Mouse (Mus musculus) MEL (cell line): Measurements from ENCODE around the gene Rapgef2. TPM values are rescaled to one million over a fixed set of nuclear protein-coding genes. Genes with fewer than 3 reads are reported as not detected.

Experiments used
- DNase-seq: peaks from one replicate; pipeline ENCODE4 v3.0.0; 2011; ENCODE audit warnings: low read depth, low spot score
- H3K27ac ChIP-seq: 2 replicates; pipeline ENCODE4 v1.5.1; 2012; ENCODE audit warnings: low read depth, mild to moderate bottlenecking, control low read depth, low read length, moderate library complexity; ENCODE audit not compliant: control insufficient read depth
- H3K27me3 ChIP-seq, 2 experiments: fragments of 150-350 bp in 1 of 2; sonication (generic) in 1 of 2; 2 replicates each; pipeline ENCODE4 v1.6.1; 2012; ENCODE audit warnings: low read length in 2 of 2, mild to moderate bottlenecking in 2 of 2, improper control_type of control experiment in 1 of 2, moderate library complexity in 1 of 2; ENCODE audit not compliant: insufficient read depth in 2 of 2, control insufficient read depth in 1 of 2
- H3K36me3 ChIP-seq, 2 experiments: 2 replicates each; pipeline ENCODE4 v1.6.1; 2012 to 2014; ENCODE audit warnings: low read length in 2 of 2, improper control_type of control experiment in 1 of 2, inconsistent platforms in 1 of 2, mild to moderate bottlenecking in 1 of 2; ENCODE audit not compliant: insufficient read depth in 2 of 2, control insufficient read depth in 1 of 2
- H3K4me1 ChIP-seq, 2 experiments: fragments of 150-350 bp in 1 of 2; sonication (generic) in 1 of 2; 2 replicates each; pipeline ENCODE4 v1.6.1; 2012; ENCODE audit warnings: low read length in 2 of 2, improper control_type of control experiment in 1 of 2, mild to moderate bottlenecking in 1 of 2; ENCODE audit not compliant: insufficient read depth in 2 of 2, control insufficient read depth in 1 of 2
- H3K4me3 ChIP-seq, 2 experiments: fragments of 150-350 bp in 1 of 2; sonication (generic) in 1 of 2; 2 replicates each; pipeline ENCODE4 v1.5.1; 2012; ENCODE audit warnings: low read depth in 2 of 2, low read length in 2 of 2, mild to moderate bottlenecking in 2 of 2, moderate library complexity in 2 of 2, control low read depth in 1 of 2, improper control_type of control experiment in 1 of 2; ENCODE audit not compliant: control insufficient read depth in 1 of 2, insufficient read depth in 1 of 2
- H3K79me2 ChIP-seq: 2 replicates; pipeline ENCODE4 v1.6.1; 2012; ENCODE audit warnings: mild to moderate bottlenecking, low read length, moderate library complexity; ENCODE audit not compliant: control insufficient read depth, poor library complexity, insufficient read depth
- H3K9ac ChIP-seq: 2 replicates; pipeline ENCODE4 v1.6.1; 2012; ENCODE audit warnings: low read depth, mild to moderate bottlenecking, control low read depth, low read length, moderate library complexity; ENCODE audit not compliant: control insufficient read depth, poor library complexity, severe bottlenecking
- H3K9me3 ChIP-seq: fragments of 150-350 bp; sonication (generic); replicated peaks from 2 replicates; pipeline ENCODE4 v1.6.1; 2012; ENCODE audit warnings: mild to moderate bottlenecking, low read length, improper control_type of control experiment, moderate library complexity; ENCODE audit not compliant: insufficient read depth
- CHD1 ChIP-seq: IDR thresholded peaks from 2 replicates; pipeline ENCODE4 v1.6.1; 2012; ENCODE audit warnings: low read depth, mild to moderate bottlenecking, inconsistent platforms, low read length, improper control_type of control experiment
- E2F4 ChIP-seq: IDR thresholded peaks from 2 replicates; pipeline ENCODE4 v1.6.1; 2011; ENCODE audit warnings: low read depth, low read length, improper control_type of control experiment, borderline replicate concordance
- ELF1 ChIP-seq: IDR thresholded peaks from 2 replicates; pipeline ENCODE4 v1.6.1; 2014; ENCODE audit warnings: low read depth, mild to moderate bottlenecking, inconsistent platforms, low read length, improper control_type of control experiment, moderate library complexity
- EP300 ChIP-seq, 2 experiments: IDR thresholded peaks; 2 replicates each; pipeline ENCODE4 v1.6.1; 2011; ENCODE audit warnings: improper control_type of control experiment in 2 of 2, low read length in 2 of 2, low read depth in 1 of 2, mild to moderate bottlenecking in 1 of 2
- ETS1 ChIP-seq: IDR thresholded peaks from 2 replicates; pipeline ENCODE4 v1.6.1; 2012; ENCODE audit warnings: low read depth, mild to moderate bottlenecking, inconsistent platforms, low read length, improper control_type of control experiment, moderate library complexity
- GATA1 ChIP-seq: IDR thresholded peaks from 2 replicates; pipeline ENCODE4 v1.6.1; 2011; ENCODE audit warnings: low read depth, low read length, improper control_type of control experiment
- HCFC1 ChIP-seq: IDR thresholded peaks from 2 replicates; pipeline ENCODE4 v1.6.1; 2012; ENCODE audit warnings: low read depth, mild to moderate bottlenecking, inconsistent platforms, low read length, improper control_type of control experiment, moderate library complexity
- MAZ ChIP-seq: IDR thresholded peaks from 2 replicates; pipeline ENCODE4 v1.6.1; 2012; ENCODE audit warnings: low read depth, mild to moderate bottlenecking, inconsistent platforms, low read length, improper control_type of control experiment
- MXI1 ChIP-seq: IDR thresholded peaks from 2 replicates; pipeline ENCODE4 v1.6.1; 2011; ENCODE audit warnings: mild to moderate bottlenecking, low read depth, low read length, improper control_type of control experiment
- MYC ChIP-seq: IDR thresholded peaks from 2 replicates; pipeline ENCODE4 v1.6.1; 2011; ENCODE audit warnings: low read depth, mild to moderate bottlenecking, low read length, improper control_type of control experiment, moderate library complexity
- POLR2AphosphoS5 ChIP-seq: IDR thresholded peaks from 2 replicates; pipeline ENCODE4 v1.6.1; 2012; ENCODE audit warnings: low read depth, borderline replicate concordance, mild to moderate bottlenecking, inconsistent platforms, low read length, moderate library complexity, mixed read lengths
- TCF12 ChIP-seq: IDR thresholded peaks from 2 replicates; pipeline ENCODE4 v1.6.1; 2014; ENCODE audit warnings: low read depth, mild to moderate bottlenecking, inconsistent platforms, low read length, improper control_type of control experiment, moderate library complexity
- USF2 ChIP-seq, 2 experiments: IDR thresholded peaks; 2 replicates each; pipeline ENCODE4 v1.6.1; 2011 to 2012; ENCODE audit warnings: improper control_type of control experiment in 2 of 2, low read length in 2 of 2, borderline replicate concordance in 1 of 2, inconsistent platforms in 1 of 2, low read depth in 1 of 2, mild to moderate bottlenecking in 1 of 2; ENCODE audit not compliant: insufficient read depth in 1 of 2
- ZNF384 ChIP-seq: IDR thresholded peaks from 2 replicates; pipeline ENCODE4 v1.6.1; 2012; ENCODE audit warnings: low read depth, mild to moderate bottlenecking, inconsistent platforms, low read length, improper control_type of control experiment
- polyA plus RNA-seq, 2 experiments: library from polyadenylated mRNA; stranded (reverse) in 1 of 2; unstranded in 1 of 2; fragments of >175 nt in 1 of 2; fragments of >200 nt in 1 of 2; gene quantifications; 2 replicates each; pipeline versions ENCODE4 v1.2.1 to v1.2.4; 2012; ENCODE audit warnings: low replicate concordance in 2 of 2, low read depth in 1 of 2; ENCODE audit not compliant: insufficient read length in 2 of 2, insufficient read depth in 1 of 2, missing spikeins in 1 of 2
- total RNA-seq: library from RNA; depleted of rRNA; stranded (reverse); fragments of 300-350 nt; gene quantifications from 2 replicates; pipeline ENCODE4 v1.2.3, GENCODE M21; 2012

Gene Rapgef2
- total and polyA plus RNA-seq, 3 experiments: 4.2 to 4.6 TPM; not detected in 1

DNA sequence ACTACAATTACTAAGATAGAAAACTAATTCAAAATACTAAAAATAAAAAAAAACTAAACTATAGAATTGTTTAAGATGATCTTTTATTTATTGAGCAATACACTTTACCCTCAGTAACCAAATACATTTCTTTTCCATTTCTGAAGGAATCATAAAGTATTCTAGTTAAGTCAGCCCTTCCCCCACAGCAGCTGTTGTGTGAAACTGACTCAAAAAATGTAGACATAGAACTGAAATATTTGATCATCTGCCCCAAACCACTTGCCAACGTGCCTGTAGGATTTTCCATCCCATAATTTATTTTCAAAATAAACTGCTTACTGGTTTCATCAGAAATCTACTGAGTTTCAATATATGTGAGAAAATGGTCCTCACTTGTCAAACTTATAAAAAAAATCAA is 36.4 kb downstream of the Rapgef2 start:
- Histone ChIP-seq H3K27ac (no peak overlapping the region), H3K9ac (no peak overlapping the region), H3K4me3 (no peak overlapping the region), H3K4me1 (peaks cover 15 to 16% of the 10 kb centered on the region in 2 experiments), H3K36me3 (peaks cover 0 to 22% of the 10 kb centered on the region in 2 experiments; a peak in 2 of 4 replicates), H3K27me3 (no peaks in the 10 kb centered on the region), H3K9me3 (no peaks in the 10 kb centered on the region), H3K79me2 (peaks cover 2% of the 10 kb centered on the region; the same call in 1 of the 2 replicates)
- DNase-seq: no peak
- no peak for TF ChIP-seq MYC
- no peak for TF ChIP-seq HCFC1
- TF ChIP-seq MXI1: no peak
- TF ChIP-seq CHD1: no peak

DNA sequence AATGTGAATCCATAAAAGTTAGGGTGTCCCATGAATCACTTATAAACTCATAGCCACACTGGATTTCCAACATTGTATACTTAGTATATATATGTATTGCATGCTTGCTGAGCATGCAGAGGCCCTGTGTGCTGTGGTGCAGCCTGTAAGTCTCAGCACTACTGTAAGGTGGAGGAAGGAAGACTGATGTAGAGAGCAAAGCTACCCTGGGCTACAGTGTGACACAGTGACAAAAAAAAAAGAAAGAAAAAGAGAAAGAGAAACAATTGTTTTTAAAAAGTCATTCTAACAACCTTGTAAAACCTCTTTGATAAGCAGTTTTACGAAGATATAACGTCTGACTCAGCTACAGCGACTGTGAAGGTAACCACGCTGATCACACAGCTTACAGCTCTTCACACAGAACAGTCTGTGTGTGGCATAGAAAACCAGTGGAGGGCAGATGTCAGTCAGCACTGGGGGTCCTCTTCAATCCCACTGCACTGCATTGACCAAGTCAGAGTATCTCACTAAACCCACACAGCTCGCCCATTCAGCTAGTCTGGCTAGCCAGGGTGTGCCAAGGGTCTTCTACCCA is 37.6 kb downstream of the Rapgef2 start:
- H3K27ac ChIP-seq: peak overlapping the region; percentile 72
- H3K36me3 ChIP-seq: peaks cover 0 to 22% of the 10 kb centered on the region in 2 experiments; a peak in 2 of 4 replicates
- H3K9ac ChIP-seq: peak overlapping the region; percentile 53
- H3K9me3 ChIP-seq: no peaks in the 10 kb centered on the region
- peaks cover 2% of the 10 kb centered on the region; the same call in 1 of the 2 replicates for H3K79me2 ChIP-seq
- H3K4me3 ChIP-seq: peak overlapping the region; percentile 32 to 52
- no peaks in the 10 kb centered on the region for H3K27me3 ChIP-seq
- peak; percentile 64 for DNase-seq
- TF ChIP-seq EP300 (IDR thresholded peaks at IDR 0.05; ENCODE audit: low read depth in 1 of 2, low read length in 2 of 2) (peak; percentile 27 to 42; a peak in 1 of 4 replicates), TCF12 (0 out of 2 replicates have a peak, but pooled peaks have one; percentile 12), ELF1 (0 out of 2 replicates have a peak, but pooled peaks have one; percentile 1), ZNF384 (peak; percentile 85), MAZ (no peak), USF2 (IDR thresholded peaks at IDR 0.05; ENCODE audit: borderline replicate concordance in 1 of 2, insufficient read depth in 1 of 2, low read depth in 1 of 2, low read length in 2 of 2) (no peak), E2F4 (no peak), ETS1 (peak; percentile 59; the same call in 1 of the 2 replicates), POLR2AphosphoS5 (no peak), GATA1 (peak; percentile 33; the same call in 1 of the 2 replicates)
- TF ChIP-seq, all 39 proteins: peak for 6
- H3K4me1 ChIP-seq: peaks cover 15 to 16% of the 10 kb centered on the region in 2 experiments
